Mouse (Mus musculus) WW6 (cell line): ENCODE data around the gene Olfr961.

Experiments used
- DNase-seq: peaks from one replicate; pipeline ENCODE4 v3.0.0-alpha.2; 2013; ENCODE audit warnings: low read depth, low spot score

Gene Olfr961

GRCm38 (mm10) chr9:39644785-39645184 lies at the start of gene Olfr961:
Gene Olfr961, plus strand, starts transcription at chr9:39645085.
- DNase-seq: no peak

GRCm38 (mm10) chr9:39602536-39603332 lies 42.2 kb upstream of the Olfr961 start:
- DNase-seq: no peak

- no peak for DNase-seq
These were observed 41.5 kb upstream of the Olfr961 start for GRCm38 (mm10) chr9:39603333-39603845.

- DNase-seq: no peak
These were observed 40.9 kb upstream of the Olfr961 start, which contains the start of gene AW551984 for GRCm38 (mm10) chr9:39603999-39604453. Gene AW551984, minus strand, starts transcription at chr9:39604403.

- no peak for DNase-seq
These were observed 36.4 kb upstream of the Olfr961 start for GRCm38 (mm10) chr9:39608497-39608896.

- DNase-seq: no peak
These were observed 34.5 kb upstream of the Olfr961 start, which contains the start of gene Olfr148 for GRCm38 (mm10) chr9:39610355-39610754. Gene Olfr148, plus strand, starts transcription at chr9:39610655.

- no peak for DNase-seq
These were observed 32.9 kb upstream of the Olfr961 start for GRCm38 (mm10) chr9:39611953-39612352.

- no peak for DNase-seq
These were observed 23.8 kb upstream of the Olfr961 start, which contains the start of gene Olfr960 for GRCm38 (mm10) chr9:39621073-39621472. Gene Olfr960, plus strand, starts transcription at chr9:39621373.

- DNase-seq: no peak
These were observed 21.1 kb upstream of the Olfr961 start for GRCm38 (mm10) chr9:39623783-39624182.

GRCm38 (mm10) chr9:39624711-39625110 lies 20.2 kb upstream of the Olfr961 start:
- DNase-seq: no peak

GRCm38 (mm10) chr9:39629069-39629468 lies 15.8 kb upstream of the Olfr961 start:
- DNase-seq: no peak

- no peak for DNase-seq
These were observed 10.8 kb upstream of the Olfr961 start for GRCm38 (mm10) chr9:39633913-39634594.

- no peak for DNase-seq
These were observed 2.5 kb downstream of the Olfr961 start for GRCm38 (mm10) chr9:39647382-39647781.

GRCm38 (mm10) chr9:39654756-39655396 lies 10.0 kb downstream of the Olfr961 start:
- no peak for DNase-seq

- DNase-seq: no peak
These were observed 22.0 kb downstream of the Olfr961 start, which contains the start of gene Olfr963 for GRCm38 (mm10) chr9:39666905-39667304. Gene Olfr963, plus strand, starts transcription at chr9:39667205.

GRCm38 (mm10) chr9:39669723-39670122 lies 24.8 kb downstream of the Olfr961 start:
- DNase-seq: no peak

- DNase-seq: no peak
These were observed 29.9 kb downstream of the Olfr961 start for GRCm38 (mm10) chr9:39674820-39675219.

GRCm38 (mm10) chr9:39678557-39678956 lies 33.7 kb downstream of the Olfr961 start:
- DNase-seq: no peak

- DNase-seq: no peak
These were observed 34.4 kb downstream of the Olfr961 start for GRCm38 (mm10) chr9:39679280-39679679.
